Mouse (Mus musculus) adrenal gland, adult 8-10 months (tissue): ENCODE results near the gene Flt1. TPM values are rescaled to one million over a fixed set of nuclear protein-coding genes. Genes with fewer than 3 reads are reported as not detected.

Source experiments
- DNase-seq: peaks from one replicate; pipeline ENCODE4 v3.0.0; 2022
- total RNA-seq, 4 experiments: library from RNA; stranded (reverse); gene quantifications; 2 replicates each; pipeline ENCODE4 v1.2.4; 2022

The Flt1 gene
- total RNA-seq, 4 experiments from 2014 or later: 53.9 to 96.3 (median 78.7) TPM

DNA sequence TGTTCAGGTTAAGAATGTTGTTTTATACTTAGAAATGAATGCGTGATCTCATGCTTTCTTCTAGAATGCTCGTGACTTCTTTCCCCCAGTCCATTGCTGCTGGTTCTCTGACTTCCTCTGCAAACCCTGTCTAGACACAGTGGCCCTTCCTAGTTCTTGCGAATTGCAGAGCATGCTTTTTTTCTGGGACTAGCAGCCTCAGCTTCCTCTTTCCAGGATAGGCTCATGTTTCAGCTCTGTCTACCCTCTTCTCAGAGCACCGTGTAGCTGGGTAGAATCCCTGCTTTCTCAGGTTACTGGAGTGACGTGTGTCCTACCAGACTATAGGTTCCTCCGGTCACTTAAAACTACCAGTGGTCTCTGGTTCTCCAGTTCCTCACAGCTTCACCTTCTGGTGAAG is 183.5 kb downstream of the Flt1 start:
- DNase-seq: no peak

DNA sequence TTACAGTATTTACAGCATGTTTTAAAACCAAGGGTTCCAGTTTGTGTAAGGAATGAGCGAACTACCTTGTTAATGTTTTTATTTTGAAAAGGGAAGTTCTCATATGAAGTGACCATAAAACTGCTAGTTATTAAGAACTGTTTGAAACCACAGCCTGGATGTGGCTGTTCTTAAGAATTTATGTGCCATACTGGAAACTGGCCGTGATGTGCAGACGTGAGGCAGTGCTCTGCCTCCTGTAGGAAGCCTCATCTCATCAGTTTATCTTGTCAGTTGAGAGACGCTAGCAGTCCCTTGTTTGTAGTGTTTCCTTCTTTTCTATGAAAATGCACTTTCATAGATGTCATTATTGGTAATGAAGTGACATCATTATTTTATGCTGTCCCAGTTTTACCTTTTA is 186.0 kb downstream of the Flt1 start:
- no peak for DNase-seq

DNA sequence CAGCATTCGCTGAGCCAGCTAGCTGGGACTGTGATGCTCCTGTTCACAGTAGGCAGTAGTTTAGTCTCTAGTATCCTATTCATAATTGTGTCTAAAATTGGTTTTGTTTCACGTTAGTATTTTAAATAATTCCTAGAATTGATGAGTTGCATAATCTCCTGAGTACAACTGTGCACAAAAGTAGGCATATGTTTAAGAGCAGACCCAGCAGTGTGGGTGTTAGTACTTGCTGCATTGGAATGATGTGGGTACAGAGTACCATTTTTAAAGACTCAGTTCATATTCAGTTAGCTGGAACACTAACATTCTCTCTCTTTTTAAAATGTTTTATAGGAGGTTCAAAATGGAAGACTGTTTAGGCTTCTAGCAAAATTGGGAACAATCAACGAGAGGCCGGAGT is 186.4 kb downstream of the Flt1 start:
- DNase-seq: no peak

DNA sequence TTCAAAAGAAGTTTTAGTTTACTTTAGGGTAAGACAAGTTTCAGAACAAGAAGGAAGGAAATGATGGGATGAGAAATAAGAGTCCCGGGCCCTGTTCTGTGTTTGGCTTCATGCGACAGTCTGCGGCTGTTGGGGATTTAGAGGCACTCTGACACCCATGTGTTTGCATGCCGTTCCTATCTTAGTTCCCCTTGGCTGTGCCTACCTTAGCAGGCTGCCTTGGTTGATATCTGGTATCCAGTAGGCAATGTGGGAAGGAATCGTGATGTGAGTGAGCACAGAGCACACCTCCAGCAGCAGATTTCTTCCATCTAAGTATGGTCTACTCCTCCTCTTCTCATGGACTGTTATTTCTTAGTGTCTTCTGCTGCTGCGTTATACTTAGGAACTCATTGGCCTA is 193.8 kb downstream of the Flt1 start:
- no peak for DNase-seq

- DNase-seq: no peak
Observed at GRCm38 (mm10) chr5:147527788-147528187, 198.0 kb downstream of the Flt1 start.

DNA sequence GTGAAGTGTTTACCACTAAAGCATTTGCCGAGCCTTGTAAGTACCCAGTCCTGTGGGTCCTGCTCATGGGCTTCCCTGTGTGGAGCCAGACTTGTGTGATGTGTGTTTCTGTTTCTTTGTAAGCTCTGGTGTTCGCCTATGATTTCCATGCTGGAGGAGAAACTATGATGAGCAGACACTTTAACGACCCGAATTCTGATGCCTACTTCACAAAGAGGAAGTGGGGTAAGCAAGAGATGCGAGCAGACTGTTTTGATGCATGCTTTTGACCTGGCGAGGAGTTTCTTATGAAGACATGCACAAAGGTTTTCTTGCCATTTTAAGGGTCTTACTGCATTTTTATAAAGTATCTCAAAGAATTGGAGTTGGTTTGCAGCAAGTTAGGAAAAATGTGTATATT is 198.8 kb downstream of the Flt1 start:
- no peak for DNase-seq

Other genes starting within 250 kb of the Flt1 start
- gene Pomp, start 134.4 kb upstream of the Flt1 start, total RNA-seq: 100 to 1,000 TPM; 172 to 235 (median 197) TPM
- gene Slc46a3, start 168.8 kb upstream of the Flt1 start, total RNA-seq: 10 to 100 TPM; 15.2 to 32.1 (median 26.2) TPM
- 1 to 10 TPM; 3.2 to 4.7 (median 3.8) TPM for gene Mtus2, start 231.3 kb upstream of the Flt1 start, total RNA-seq